Mouse (Mus musculus) frontal cortex, postnatal 14 days (tissue): Measurements from ENCODE around the gene Cachd1.

Source experiments
- DNase-seq, 2 experiments: peaks; one replicate each; pipeline ENCODE4 v3.0.0; 2022; ENCODE audit warnings: low spot score in 2 of 2

The Cachd1 gene

GRCm38 (mm10) chr4:100793147-100793546 lies 16.7 kb downstream of the Cachd1 start:
- no peak for DNase-seq

GRCm38 (mm10) chr4:100795523-100795922 lies 19.0 kb downstream of the Cachd1 start:
- DNase-seq = no peak

GRCm38 (mm10) chr4:100800730-100801442 lies 24.4 kb downstream of the Cachd1 start:
- no peak for DNase-seq

GRCm38 (mm10) chr4:100801443-100801786 lies 24.9 kb downstream of the Cachd1 start:
- no peak for DNase-seq

- no peak for DNase-seq
Observed at GRCm38 (mm10) chr4:100811057-100811695, 34.7 kb downstream of the Cachd1 start.

GRCm38 (mm10) chr4:100811802-100812510 lies 35.5 kb downstream of the Cachd1 start:
- no peak for DNase-seq

GRCm38 (mm10) chr4:100813767-100814461 lies 37.4 kb downstream of the Cachd1 start:
- DNase-seq = no peak

GRCm38 (mm10) chr4:100819238-100819637 lies 42.8 kb downstream of the Cachd1 start:
- DNase-seq = no peak

GRCm38 (mm10) chr4:100822526-100822925 lies 46.1 kb downstream of the Cachd1 start:
- no peak for DNase-seq

GRCm38 (mm10) chr4:100827374-100827773 lies 50.9 kb downstream of the Cachd1 start:
- DNase-seq = no peak

- DNase-seq = no peak
Observed at GRCm38 (mm10) chr4:100828737-100829136, 52.3 kb downstream of the Cachd1 start.

- DNase-seq = no peak
Observed at GRCm38 (mm10) chr4:100837205-100837604, 60.7 kb downstream of the Cachd1 start.

- no peak for DNase-seq
Observed at GRCm38 (mm10) chr4:100842629-100843028, 66.2 kb downstream of the Cachd1 start.

GRCm38 (mm10) chr4:100843119-100843518 lies 66.6 kb downstream of the Cachd1 start:
- no peak for DNase-seq

GRCm38 (mm10) chr4:100850846-100851495 lies 74.5 kb downstream of the Cachd1 start:
- no peak for DNase-seq

- DNase-seq = no peak
Observed at GRCm38 (mm10) chr4:100852448-100852847, 76.0 kb downstream of the Cachd1 start.

GRCm38 (mm10) chr4:100853426-100853825 lies 77.0 kb downstream of the Cachd1 start:
- DNase-seq = no peak

- no peak for DNase-seq
Observed at GRCm38 (mm10) chr4:100855373-100855772, 78.9 kb downstream of the Cachd1 start.

GRCm38 (mm10) chr4:100857411-100857869 lies 81.0 kb downstream of the Cachd1 start:
- DNase-seq = no peak

- DNase-seq = no peak
Observed at GRCm38 (mm10) chr4:100863861-100864428, 87.5 kb downstream of the Cachd1 start.

- DNase-seq = no peak
Observed at GRCm38 (mm10) chr4:100865423-100865822, 88.9 kb downstream of the Cachd1 start.
